Mouse (Mus musculus) kidney, postnatal 0 days (tissue): Measurements from ENCODE around the gene Klhl25. TPM values are rescaled to one million over a fixed set of nuclear protein-coding genes. Genes with fewer than 3 reads are reported as not detected.

Experiments
- ATAC-seq: fragments of 200-750 bp; cut with Nextera tagmentation; replicated peaks from 2 replicates; pipeline ENCODE4 v1.8.0; 2017; ENCODE audit warnings: low read depth, moderate number of reproducible peaks, moderate TSS enrichment, moderate library complexity; ENCODE audit not compliant: low FRiP score
- DNase-seq: peaks from one replicate; pipeline ENCODE4 v3.0.0-alpha.2; 2016; ENCODE audit warnings: low spot score
- H3K27ac ChIP-seq: fragments of 300-500 bp; sonication (generic); 2 replicates; pipeline ENCODE4 v1.5.1; 2014; ENCODE audit warnings: mild to moderate bottlenecking
- H3K27me3 ChIP-seq: fragments of 300-500 bp; sonication (generic); 2 replicates; pipeline ENCODE4 v1.6.1; 2014; ENCODE audit warnings: low read length, mixed read lengths; ENCODE audit not compliant: insufficient read depth
- H3K36me3 ChIP-seq: fragments of 300-500 bp; sonication (generic); 2 replicates; pipeline ENCODE4 v1.6.1; 2014; ENCODE audit warnings: low read length, mixed read lengths; ENCODE audit not compliant: insufficient read depth
- H3K4me1 ChIP-seq: fragments of 300-500 bp; sonication (generic); replicated peaks from 2 replicates; pipeline ENCODE4 v1.6.1; 2014; ENCODE audit warnings: antibody characterized with exemption, low read length, mixed read lengths; ENCODE audit not compliant: insufficient read depth
- H3K4me2 ChIP-seq: fragments of 300-500 bp; sonication (generic); 2 replicates; pipeline ENCODE4 v1.6.1; 2014; ENCODE audit warnings: mild to moderate bottlenecking, low read length, moderate library complexity, mixed read lengths
- H3K4me3 ChIP-seq: fragments of 300-500 bp; sonication (generic); replicated peaks from 2 replicates; pipeline ENCODE4 v1.5.1; 2014; ENCODE audit warnings: low read depth, low read length
- H3K9ac ChIP-seq: fragments of 300-500 bp; sonication (generic); 2 replicates; pipeline ENCODE4 v1.6.1; 2014; ENCODE audit warnings: low read depth, low read length
- H3K9me3 ChIP-seq: fragments of 300-500 bp; sonication (generic); replicated peaks from 2 replicates; pipeline ENCODE4 v1.6.1; 2016; ENCODE audit warnings: low read length, inconsistent platforms, mixed read lengths
- CTCF ChIP-seq: IDR thresholded peaks from 2 replicates; pipeline ENCODE4 v1.5.1; 2016; ENCODE audit warnings: antibody characterized with exemption, low read depth, mild to moderate bottlenecking, moderate library complexity
- WGBS: fragments of 180-500 bp; shearing (Covaris S2); extraction: QIAGEN DNeasy Blood & Tissue Kit; methylation state at CpG from one replicate; pipeline ENCODE4 v1.1.7; 2014; 5-methylcytosine and 5-hydroxymethylcytosine counted together
- polyA plus RNA-seq: library from polyadenylated mRNA; unstranded; fragments of >200 nt; fragmentation: Nextera tagmentation; extraction: Ambion mirVana; gene quantifications from 2 replicates; pipeline ENCODE4 v1.2.1, GENCODE M21; 2015

Klhl25 gene
- polyA plus RNA-seq, 1 experiment from 2014 or later, result 10.5 TPM

GRCm38 (mm10) chr7:75897041-75897440 is 48.9 kb downstream of the Klhl25 start:
- no peaks in the 10 kb centered on the region for H3K27me3 ChIP-seq
- H3K36me3 ChIP-seq, result no peaks in the 10 kb centered on the region
- ATAC-seq, result no peak
- 82% methylated on average over 5 of the region's 5 CpGs for WGBS
- no peak overlapping the region for H3K9ac ChIP-seq
- H3K27ac ChIP-seq, result no peak overlapping the region
- no peak for TF ChIP-seq CTCF
- no peak for DNase-seq
- H3K4me1 ChIP-seq, result no peaks in the 10 kb centered on the region
- no peaks in the 10 kb centered on the region for H3K9me3 ChIP-seq
- H3K4me2 ChIP-seq, result no peak overlapping the region
- H3K4me3 ChIP-seq, result no peak overlapping the region

- H3K4me2 ChIP-seq, result no peak overlapping the region
- H3K4me3 ChIP-seq, result no peak overlapping the region
- no peaks in the 10 kb centered on the region for H3K36me3 ChIP-seq
- DNase-seq (no peak), ATAC-seq (no peak)
- no peak overlapping the region for H3K9ac ChIP-seq
- TF ChIP-seq CTCF, result no peak
- 66% methylated on average over 6 of the region's 6 CpGs for WGBS
- no peaks in the 10 kb centered on the region for H3K9me3 ChIP-seq
- H3K27ac ChIP-seq, result no peak overlapping the region
- H3K27me3 ChIP-seq, result no peaks in the 10 kb centered on the region
- no peaks in the 10 kb centered on the region for H3K4me1 ChIP-seq
These were observed 51.0 kb downstream of the Klhl25 start for GRCm38 (mm10) chr7:75899102-75899501.

GRCm38 (mm10) chr7:75899517-75899916 is 51.4 kb downstream of the Klhl25 start:
- Histone ChIP-seq H3K4me3 (no peak overlapping the region), H3K9me3 (no peaks in the 10 kb centered on the region), H3K36me3 (no peaks in the 10 kb centered on the region), H3K27ac (no peak overlapping the region), H3K27me3 (no peaks in the 10 kb centered on the region), H3K4me1 (no peaks in the 10 kb centered on the region), H3K9ac (no peak overlapping the region), H3K4me2 (no peak overlapping the region)
- no peak for TF ChIP-seq CTCF
- no peak for ATAC-seq
- WGBS, result 39% methylated on average over 8 of the region's 8 CpGs
- DNase-seq, result no peak

- no peaks in the 10 kb centered on the region for H3K36me3 ChIP-seq
- 75% methylated on average over 4 of the region's 4 CpGs for WGBS
- no peak overlapping the region for H3K27ac ChIP-seq
- DNase-seq, result no peak
- TF ChIP-seq CTCF, result no peak
- ATAC-seq, result no peak
- H3K4me2 ChIP-seq, result no peak overlapping the region
- no peaks in the 10 kb centered on the region for H3K27me3 ChIP-seq
- no peaks in the 10 kb centered on the region for H3K9me3 ChIP-seq
- no peak overlapping the region for H3K4me3 ChIP-seq
- no peak overlapping the region for H3K9ac ChIP-seq
- no peaks in the 10 kb centered on the region for H3K4me1 ChIP-seq
These were observed 51.8 kb downstream of the Klhl25 start for GRCm38 (mm10) chr7:75899954-75900353.

- no peak for ATAC-seq
- H3K4me2 ChIP-seq, result no peak overlapping the region
- no peak for DNase-seq
- TF ChIP-seq CTCF, result no peak
- WGBS, result 31% methylated on average over 2 of the region's 2 CpGs
- no peaks in the 10 kb centered on the region for H3K36me3 ChIP-seq
- no peak overlapping the region for H3K9ac ChIP-seq
- H3K9me3 ChIP-seq, result no peaks in the 10 kb centered on the region
- no peaks in the 10 kb centered on the region for H3K27me3 ChIP-seq
- H3K4me1 ChIP-seq, result no peaks in the 10 kb centered on the region
- no peak overlapping the region for H3K4me3 ChIP-seq
- H3K27ac ChIP-seq, result no peak overlapping the region
These were observed 57.0 kb downstream of the Klhl25 start for GRCm38 (mm10) chr7:75905145-75905544.

GRCm38 (mm10) chr7:75910035-75910651 is 62.0 kb downstream of the Klhl25 start:
- ATAC-seq (peak; percentile 76), DNase-seq (peak; percentile 93)
- TF ChIP-seq CTCF, result peak; percentile 98
- Histone ChIP-seq H3K4me1 (no peaks in the 10 kb centered on the region), H3K27ac (no peak overlapping the region), H3K4me2 (peak overlapping the region; percentile 50), H3K9me3 (no peaks in the 10 kb centered on the region), H3K36me3 (no peaks in the 10 kb centered on the region), H3K4me3 (peak overlapping the region; percentile 8; the same call in 1 of the 2 replicates), H3K27me3 (no peaks in the 10 kb centered on the region), H3K9ac (no peak overlapping the region)
- WGBS, result 3% methylated on average over 11 of the region's 11 CpGs

GRCm38 (mm10) chr7:75910652-75911035 is 62.5 kb downstream of the Klhl25 start:
- WGBS, result 61% methylated on average over 8 of the region's 8 CpGs
- no peak overlapping the region for H3K27ac ChIP-seq
- H3K4me2 ChIP-seq, result peak overlapping the region; percentile 50
- no peak overlapping the region for H3K9ac ChIP-seq
- ATAC-seq, result no peak
- H3K27me3 ChIP-seq, result no peaks in the 10 kb centered on the region
- H3K36me3 ChIP-seq, result no peaks in the 10 kb centered on the region
- TF ChIP-seq CTCF, result no peak
- peak overlapping the region; percentile 8; the same call in 1 of the 2 replicates for H3K4me3 ChIP-seq
- no peaks in the 10 kb centered on the region for H3K4me1 ChIP-seq
- DNase-seq, result no peak
- H3K9me3 ChIP-seq, result no peaks in the 10 kb centered on the region
